Mouse (Mus musculus): ENCODE data around the gene Akr1b8. TPM values are rescaled to one million over a fixed set of nuclear protein-coding genes. Genes with fewer than 3 reads are reported as not detected.
A peak's percentile ranks its signal among the peaks of the same experiment; 100 is the strongest.
"Not testable (repeated sequence)": the region's sequence is repeated elsewhere in the genome, so short reads cannot be mapped to it uniquely, and the experiment has no call there.

The Akr1b8 gene
- total RNA-seq, 1 experiment from 2014 or later = 186 TPM

DNA sequence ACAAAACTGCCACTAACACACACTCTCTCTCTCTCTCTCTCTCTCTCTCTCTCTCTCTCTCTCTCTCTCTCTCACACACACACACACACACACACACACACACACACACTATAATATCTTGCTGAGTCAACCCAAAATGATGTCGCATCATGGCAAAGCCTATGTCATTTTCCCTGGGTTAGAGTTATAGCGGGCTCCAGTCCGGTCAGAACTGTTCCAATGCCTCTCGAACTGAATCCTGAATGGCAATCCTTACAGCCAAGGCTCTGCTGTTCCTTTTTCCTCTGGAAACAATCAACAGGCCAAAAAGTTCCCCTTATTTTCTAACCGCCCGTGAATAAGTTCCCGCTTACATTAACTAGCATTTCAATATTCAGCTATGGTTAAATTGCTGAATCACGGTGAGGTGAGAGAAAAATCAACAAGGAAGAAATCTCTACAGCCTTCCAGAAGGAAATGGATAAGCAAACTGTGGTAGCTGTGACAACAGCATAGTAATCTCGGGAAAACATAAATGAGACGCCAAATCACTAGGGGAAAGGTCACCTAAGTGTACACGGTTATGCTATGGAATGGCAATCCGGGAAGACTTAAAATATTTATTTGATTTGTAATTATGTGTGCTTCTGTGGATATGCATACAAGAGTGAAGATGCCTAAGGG is 3.8 kb upstream of the Akr1b8 start:
- DNase-seq = no peak

DNA sequence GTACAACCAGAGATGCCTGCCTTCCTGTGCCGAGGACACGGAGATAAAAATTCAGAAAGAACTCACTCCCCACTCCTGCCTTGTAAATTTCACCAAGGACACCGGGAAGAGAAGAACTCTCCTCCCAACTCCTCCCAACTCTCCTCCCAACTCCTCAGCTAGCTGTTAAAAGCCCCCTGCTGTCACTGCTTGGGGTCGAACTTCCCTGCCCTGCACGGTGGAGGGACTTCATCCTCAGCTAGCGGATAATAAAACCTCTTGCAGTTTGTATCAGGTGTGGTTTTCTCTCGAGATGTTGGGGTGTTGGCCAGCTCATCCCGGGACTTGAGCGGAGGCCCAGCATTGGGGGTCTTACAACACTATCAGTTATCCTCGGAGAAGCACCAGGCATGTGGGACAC is 2.4 kb upstream of the Akr1b8 start:
- not testable (repeated sequence) for DNase-seq

DNA sequence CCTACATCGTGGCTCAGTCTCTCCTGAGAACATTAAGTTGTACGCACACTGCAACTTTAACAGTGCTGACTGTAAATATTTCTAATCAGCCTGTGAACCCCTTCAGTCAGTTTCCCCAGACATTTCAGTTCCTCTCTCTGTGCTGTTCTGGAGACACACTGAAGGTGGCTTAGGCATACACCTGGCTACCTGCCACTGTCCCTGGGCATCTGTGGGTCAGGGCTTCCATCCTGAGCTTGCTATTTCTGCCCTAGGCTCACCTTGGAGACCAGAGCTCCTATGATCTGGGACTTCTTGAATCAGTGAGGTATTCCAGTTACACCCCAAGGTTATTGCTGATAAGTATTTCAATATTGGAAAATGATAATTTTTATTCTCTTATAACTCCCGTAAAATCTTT is 1.5 kb upstream of the Akr1b8 start:
- DNase-seq = no peak

GRCm38 (mm10) chr6:34354354-34355348 is 732 bp downstream of the Akr1b8 start:
- no peak for DNase-seq

DNA sequence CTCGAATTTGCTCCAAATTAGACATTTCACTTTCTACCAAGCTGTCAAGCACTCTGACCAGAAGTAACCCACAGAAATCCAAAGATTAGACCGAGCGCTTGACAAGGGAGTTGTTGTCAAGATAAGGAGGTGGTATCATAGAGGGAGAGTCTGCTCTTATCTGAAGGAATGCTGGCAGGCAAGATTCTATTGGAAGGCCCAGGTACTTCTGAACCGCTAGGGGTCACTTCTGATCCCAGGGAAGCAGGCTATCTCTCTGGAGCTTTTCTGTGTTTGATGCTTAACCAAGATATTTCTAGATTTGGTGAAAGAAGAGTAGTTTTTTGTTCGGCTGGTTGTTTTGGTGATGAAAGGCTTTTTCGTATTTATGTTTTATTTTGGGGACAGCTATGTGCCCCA is 1.4 kb downstream of the Akr1b8 start:
- DNase-seq = no peak

GRCm38 (mm10) chr6:34355841-34356240 is 1.9 kb downstream of the Akr1b8 start:
- no peak for DNase-seq

DNA sequence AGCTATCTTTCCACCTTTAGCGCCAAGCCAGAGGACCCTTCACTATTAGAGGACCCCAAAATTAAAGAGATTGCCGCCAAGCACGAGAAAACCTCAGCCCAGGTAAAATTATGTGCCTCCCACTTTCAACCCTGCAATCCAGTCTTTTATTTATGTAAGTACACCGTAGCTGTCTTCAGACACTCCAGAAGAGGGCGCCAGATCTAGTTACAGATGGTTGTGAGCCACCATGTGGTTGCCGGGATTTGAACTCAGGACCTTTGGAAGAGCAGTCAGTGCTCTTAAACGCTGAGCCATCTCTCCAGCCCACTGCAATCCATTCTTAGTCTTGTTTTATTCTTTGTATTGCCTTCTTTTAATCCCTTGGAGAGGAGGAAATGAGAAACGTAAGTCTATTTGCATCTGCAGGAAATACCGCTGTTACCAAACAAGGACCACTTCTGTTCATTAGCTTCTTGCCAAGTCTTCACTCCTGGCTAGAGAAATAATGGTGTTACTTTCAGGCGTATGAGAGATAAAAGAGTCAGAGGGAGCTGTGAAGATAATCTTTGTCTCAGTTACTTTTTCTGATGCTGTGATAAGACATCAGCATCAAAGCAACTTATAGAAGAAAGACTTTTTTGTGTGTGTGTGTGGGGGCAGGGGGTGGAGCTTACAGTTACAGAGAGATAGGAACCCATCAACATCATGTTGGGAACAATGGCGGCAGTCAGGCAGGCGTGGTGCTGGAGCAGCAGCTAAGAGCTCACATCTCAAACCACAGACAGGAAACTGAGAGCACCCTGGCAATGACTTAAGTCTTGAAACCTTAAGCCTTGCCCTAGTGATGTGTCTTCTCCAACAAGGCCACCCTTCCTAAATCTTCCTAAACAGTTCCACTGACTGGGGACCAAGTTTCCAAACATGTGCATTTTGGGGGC is 10.6 kb downstream of the Akr1b8 start:
- no peak for DNase-seq

DNA sequence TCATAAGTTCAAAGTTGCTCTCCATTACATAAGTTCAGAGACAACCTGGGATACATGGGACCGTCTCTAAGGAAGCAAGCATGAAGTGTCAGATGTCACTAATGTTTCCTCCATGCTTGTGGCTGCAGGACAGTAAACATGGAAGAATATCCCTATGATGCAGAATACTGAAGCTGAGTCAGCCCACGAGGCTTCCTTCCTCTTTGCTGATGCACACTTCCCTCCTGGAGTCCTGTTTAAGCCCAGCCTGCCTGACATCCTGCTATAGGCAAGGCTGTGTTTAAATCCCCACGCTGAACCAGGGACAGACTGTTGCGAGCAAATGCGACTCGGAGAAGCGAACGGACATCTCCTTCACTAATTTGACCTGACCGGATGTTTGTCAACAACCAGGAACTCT is 14.1 kb downstream of the Akr1b8 start:
- no peak for DNase-seq

GRCm38 (mm10) chr6:34370081-34370480 is 16.2 kb downstream of the Akr1b8 start:
- DNase-seq = no peak

GRCm38 (mm10) chr6:34371700-34372351 is 17.9 kb downstream of the Akr1b8 start:
- peak; percentile 70 for DNase-seq

- DNase-seq = no peak
Measured at GRCm38 (mm10) chr6:34373841-34374240, 19.9 kb downstream of the Akr1b8 start.

- not testable (repeated sequence) for DNase-seq
Measured at GRCm38 (mm10) chr6:34375888-34376287, 22.0 kb downstream of the Akr1b8 start.

DNA sequence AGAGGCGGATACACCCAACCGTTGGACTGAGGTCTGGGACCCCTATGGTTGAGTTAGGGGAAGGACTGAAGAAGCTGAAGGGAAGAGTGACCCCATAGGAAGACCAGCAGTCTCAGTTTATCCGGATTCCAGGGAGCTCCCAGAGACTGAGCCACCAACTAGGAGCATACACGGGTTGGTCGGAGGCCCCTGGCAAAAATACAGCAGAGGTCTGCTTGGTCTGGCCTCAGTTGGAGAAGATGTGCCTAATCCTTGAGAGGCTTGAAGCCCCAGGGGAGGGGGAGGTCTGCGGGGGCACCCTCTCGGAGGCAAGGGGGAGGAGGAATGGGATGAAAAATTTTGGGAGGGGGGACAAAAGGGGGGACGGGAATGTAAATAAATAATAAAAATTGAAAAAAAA is 29.5 kb downstream of the Akr1b8 start:
- no peak for DNase-seq

DNA sequence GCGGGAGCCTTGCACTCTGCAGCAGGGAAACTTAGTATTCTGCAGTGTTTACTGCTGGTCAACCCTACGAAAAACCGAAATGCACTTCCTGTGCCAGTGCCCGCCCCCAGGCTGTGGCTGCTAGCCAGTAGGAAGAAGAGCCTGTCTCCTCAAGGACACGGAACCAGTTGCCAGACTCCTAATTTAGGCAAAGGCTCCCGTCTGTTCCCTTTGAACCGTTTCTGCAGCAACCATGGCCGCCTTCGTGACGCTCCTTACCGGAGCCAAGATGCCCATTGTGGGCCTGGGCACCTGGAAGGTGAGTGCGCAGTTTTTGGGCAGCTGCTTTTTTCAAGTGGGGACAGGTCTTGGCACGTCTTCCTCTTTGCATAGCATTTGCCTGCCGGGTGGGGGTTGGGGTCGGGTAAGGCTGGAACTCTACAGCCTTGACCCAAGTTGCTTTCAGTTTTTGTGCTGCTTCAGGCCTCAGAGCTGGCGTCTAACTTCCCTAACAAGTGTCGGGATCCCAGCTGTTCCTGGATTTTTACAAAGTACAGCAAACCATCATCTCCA is 30.3 kb downstream of the Akr1b8 start, which contains the start of gene Akr1b10:
Gene Akr1b10 (plus strand): TSS at position 109 of the 552 bp plus-strand sequence.
- peak; percentile 84 for DNase-seq

GRCm38 (mm10) chr6:34384701-34385370 is 30.9 kb downstream of the Akr1b8 start:
- DNase-seq = peak; percentile 82

- no peak for DNase-seq
Measured at GRCm38 (mm10) chr6:34388420-34389156, 34.7 kb downstream of the Akr1b8 start.

DNA sequence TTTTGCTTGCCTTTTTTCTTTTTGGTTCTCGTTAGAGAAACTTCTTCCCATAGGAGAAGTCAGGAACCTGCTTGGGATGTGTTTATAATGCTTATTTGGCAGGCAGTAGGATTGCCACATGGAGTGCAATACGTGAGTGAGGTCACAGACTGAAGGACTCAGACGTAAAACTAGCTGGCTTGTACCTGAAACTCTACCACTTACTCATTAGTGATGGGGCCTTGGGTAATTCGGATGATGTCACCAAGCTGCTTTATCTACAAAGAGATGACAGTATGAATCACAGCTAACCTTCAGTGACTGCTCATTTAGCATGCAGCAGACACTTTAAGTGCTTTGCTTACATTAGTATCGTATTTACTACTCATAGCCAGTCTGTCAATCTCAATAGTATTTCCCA is 42.0 kb downstream of the Akr1b8 start:
- DNase-seq = peak; percentile 4

DNA sequence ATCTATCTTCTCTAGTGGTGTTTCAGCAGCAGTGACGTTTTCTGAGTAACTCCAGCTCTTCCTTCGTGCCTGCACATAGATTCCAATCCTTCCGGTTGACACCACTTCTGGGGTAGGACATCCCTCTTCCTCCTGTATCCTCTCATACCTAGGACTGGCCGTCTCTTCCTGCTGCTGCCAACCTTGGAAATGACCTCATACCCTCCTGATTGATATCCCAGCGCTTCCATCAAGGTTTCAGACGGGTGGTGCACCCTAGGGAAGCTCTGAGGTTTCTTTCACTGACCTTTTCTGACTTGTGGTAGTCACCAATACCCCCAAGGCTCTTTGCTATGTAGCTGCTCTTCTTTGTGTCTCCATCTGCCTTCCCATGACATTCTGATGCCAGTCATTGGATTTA is 44.5 kb downstream of the Akr1b8 start:
- no peak for DNase-seq

GRCm38 (mm10) chr6:34399606-34400220 is 45.8 kb downstream of the Akr1b8 start:
- DNase-seq = no peak

GRCm38 (mm10) chr6:34400696-34401095 is 46.8 kb downstream of the Akr1b8 start:
- DNase-seq = peak; percentile 26
